Mouse (Mus musculus) spleen, postnatal 36 days (tissue): ENCODE measurements around the gene Mettl1.
"Not testable (repeated sequence)": the region's sequence is repeated elsewhere in the genome, so short reads cannot be mapped to it uniquely, and the experiment has no call there.

Source experiments
- DNase-seq, 2 experiments: peaks; one replicate each; pipeline ENCODE4 v3.0.0; 2022; ENCODE audit warnings: low spot score in 2 of 2, mixed read lengths in 1 of 2

The Mettl1 gene

GRCm38 (mm10) chr10:127068360-127069038 lies 27.3 kb downstream of the Mettl1 start:
- DNase-seq, result no peak

- no peak for DNase-seq
Measured at GRCm38 (mm10) chr10:127069281-127070189, 28.3 kb downstream of the Mettl1 start.

- peak; percentile 81 to 87 for DNase-seq
Measured at GRCm38 (mm10) chr10:127070190-127071121, 29.2 kb downstream of the Mettl1 start, which contains the start of gene Tspan31. TSS of gene Tspan31 (minus strand) at chr10:127070264.

GRCm38 (mm10) chr10:127071203-127071602 lies 30.0 kb downstream of the Mettl1 start:
- no peak for DNase-seq

GRCm38 (mm10) chr10:127072270-127072669 lies 31.1 kb downstream of the Mettl1 start:
- not testable (repeated sequence) for DNase-seq

GRCm38 (mm10) chr10:127072969-127073368 lies 31.8 kb downstream of the Mettl1 start:
- not testable (repeated sequence) for DNase-seq

- no peak for DNase-seq
Measured at GRCm38 (mm10) chr10:127073981-127074380, 32.8 kb downstream of the Mettl1 start.

GRCm38 (mm10) chr10:127075080-127075479 lies 33.9 kb downstream of the Mettl1 start, which contains the start of gene Agap2:
TSS of gene Agap2 (plus strand) at chr10:127075284.
- DNase-seq, result peak; percentile 85 to 86

- DNase-seq, result no peak
Measured at GRCm38 (mm10) chr10:127075651-127076050, 34.4 kb downstream of the Mettl1 start.

- DNase-seq, result peak; percentile 69 to 74
Measured at GRCm38 (mm10) chr10:127076082-127076481, 34.9 kb downstream of the Mettl1 start.

GRCm38 (mm10) chr10:127077515-127077914 lies 36.3 kb downstream of the Mettl1 start:
- DNase-seq, result no peak

GRCm38 (mm10) chr10:127078001-127078676 lies 36.9 kb downstream of the Mettl1 start:
- no peak for DNase-seq

- no peak for DNase-seq
Measured at GRCm38 (mm10) chr10:127078677-127079575, 37.7 kb downstream of the Mettl1 start.

- DNase-seq, result no peak
Measured at GRCm38 (mm10) chr10:127079665-127080391, 38.6 kb downstream of the Mettl1 start.

- no peak for DNase-seq
Measured at GRCm38 (mm10) chr10:127080901-127081780, 39.9 kb downstream of the Mettl1 start.

GRCm38 (mm10) chr10:127081996-127082620 lies 40.9 kb downstream of the Mettl1 start:
- no peak for DNase-seq

GRCm38 (mm10) chr10:127083292-127083914 lies 42.2 kb downstream of the Mettl1 start:
- no peak for DNase-seq
